Mouse (Mus musculus): ENCODE measurements around the gene Abtb2.

DNA sequence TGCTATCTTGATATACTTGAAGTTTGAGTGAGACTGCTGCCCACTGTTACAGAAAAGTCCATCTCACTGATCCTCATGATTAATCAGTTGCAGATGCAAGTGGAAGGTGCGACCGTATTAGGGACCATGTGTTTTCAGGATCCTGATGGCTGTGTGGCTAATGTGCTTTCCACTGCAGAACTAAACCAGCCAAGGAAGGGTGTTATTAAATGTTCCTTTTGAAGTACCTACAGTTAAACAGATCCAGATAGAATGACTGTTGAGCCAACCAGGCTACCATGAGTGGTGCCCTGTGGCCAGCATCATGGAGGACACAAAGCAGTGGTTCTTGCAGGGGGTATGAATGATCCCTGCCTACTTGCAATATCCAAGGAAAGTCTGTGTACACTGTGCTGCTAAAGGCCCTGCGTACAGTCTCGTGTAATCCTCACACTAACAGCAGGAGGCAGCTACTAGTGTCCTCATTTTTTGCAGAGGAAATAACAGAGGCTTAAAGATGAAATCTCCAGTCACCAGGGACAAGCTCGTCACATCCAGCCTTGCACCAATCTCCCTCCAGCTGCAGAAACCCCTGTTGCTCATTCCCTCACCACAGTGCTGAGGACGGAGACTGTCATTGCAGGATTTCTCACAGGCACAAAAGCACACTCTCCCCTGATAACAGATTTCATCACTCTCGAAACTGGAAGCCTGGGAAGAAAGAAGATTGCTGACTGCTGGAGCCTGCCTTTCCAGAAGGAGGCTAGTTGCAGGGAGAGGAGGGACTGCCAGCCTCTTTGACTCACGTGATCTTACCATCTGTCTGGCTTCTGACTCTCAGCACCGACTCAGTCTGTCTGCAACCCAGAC is 25.9 kb downstream of the Abtb2 start:
- no peak for TF ChIP-seq CTCF (IDR thresholded peaks at IDR 0.05; ENCODE audit: borderline replicate concordance, insufficient read depth, low read depth, low read length)
- no peak for TF ChIP-seq POLR2A (IDR thresholded peaks at IDR 0.05; ENCODE audit: borderline replicate concordance, insufficient read depth, low read length)

Measured in cerebellum, adult 2 months (tissue).